Mouse (Mus musculus) heart, postnatal 14 days (tissue): ENCODE measurements around the gene Gsdma2. TPM values are rescaled to one million over a fixed set of nuclear protein-coding genes. Genes with fewer than 3 reads are reported as not detected.
"Not testable (repeated sequence)": the region's sequence is repeated elsewhere in the genome, so short reads cannot be mapped to it uniquely, and the experiment has no call there.

Source experiments
- DNase-seq, 2 experiments: peaks; one replicate each; pipeline ENCODE4 v3.0.0; 2021 to 2022
- intact Hi-C: fragments of 180-260 bp; cut with DNase I; formaldehyde crosslinking; loops from one replicate; pipeline ENCODE4 v1.15.1; 2025
- long read RNA-seq, 2 experiments: library from polyadenylated mRNA; stranded (forward); transcript quantifications; one replicate each; pipeline ENCODE4 v2.0.0; 2021
- total RNA-seq, 2 experiments: library from RNA; stranded (reverse); gene quantifications; 2 replicates each; pipeline ENCODE4 v1.2.3; 2021

Gsdma2 gene
- total RNA-seq = under 1 TPM; 0.22 to 0.50 TPM
- long read RNA-seq, experiment 1 = 0 reads
- long read RNA-seq, experiment 2 = 0 reads

DNA sequence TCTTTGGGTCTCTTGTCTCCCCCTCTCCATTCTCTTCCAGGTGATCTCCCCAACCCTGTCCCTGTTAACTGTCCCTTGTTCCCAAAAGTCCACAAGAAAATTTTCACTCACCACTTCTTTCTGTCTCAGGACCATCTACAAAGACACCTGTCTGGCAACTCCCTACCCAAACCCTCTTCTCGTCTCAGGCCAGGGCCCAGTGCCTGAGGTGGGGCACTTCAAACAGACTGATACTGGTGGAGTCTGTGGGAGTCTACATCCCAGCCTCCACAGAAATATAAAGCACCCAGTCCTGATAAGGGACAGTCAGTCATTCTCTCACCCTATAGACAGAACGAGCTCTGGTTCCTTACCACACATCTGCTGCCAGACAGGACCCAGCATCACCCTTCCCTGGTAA lies at the start of gene Gsdma2:
Gsdma2 (plus strand) TSS at position 301 of the 400 bp plus-strand sequence.
- no peak for DNase-seq
- intact Hi-C loops = no loop called here

DNA sequence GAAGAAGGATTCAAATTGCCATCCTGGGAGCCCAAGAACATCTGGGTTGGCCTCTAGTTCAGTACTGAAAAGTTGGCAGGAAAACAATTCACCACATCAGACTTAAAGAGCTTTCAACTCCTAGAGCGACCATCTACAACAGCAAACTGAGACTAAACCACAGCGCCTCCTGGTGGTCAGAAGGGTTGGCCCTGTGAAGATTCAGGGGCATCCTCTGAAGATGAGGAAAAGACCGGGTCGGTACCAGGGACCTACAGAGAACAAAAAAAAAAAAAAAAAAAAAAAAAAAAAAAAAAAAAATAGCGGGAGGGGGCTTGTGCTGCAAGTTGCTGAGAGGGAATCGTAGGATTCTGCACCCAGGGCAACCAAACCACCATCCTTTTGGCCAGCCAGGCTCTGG lies 49.2 kb upstream of the Gsdma2 start:
- DNase-seq = peak; percentile 60 to 76
- intact Hi-C loops = loop anchor here (5.0 kb wide), 1 partner anchor 140 kb away; no protein-coding TSS in a partner anchor

DNA sequence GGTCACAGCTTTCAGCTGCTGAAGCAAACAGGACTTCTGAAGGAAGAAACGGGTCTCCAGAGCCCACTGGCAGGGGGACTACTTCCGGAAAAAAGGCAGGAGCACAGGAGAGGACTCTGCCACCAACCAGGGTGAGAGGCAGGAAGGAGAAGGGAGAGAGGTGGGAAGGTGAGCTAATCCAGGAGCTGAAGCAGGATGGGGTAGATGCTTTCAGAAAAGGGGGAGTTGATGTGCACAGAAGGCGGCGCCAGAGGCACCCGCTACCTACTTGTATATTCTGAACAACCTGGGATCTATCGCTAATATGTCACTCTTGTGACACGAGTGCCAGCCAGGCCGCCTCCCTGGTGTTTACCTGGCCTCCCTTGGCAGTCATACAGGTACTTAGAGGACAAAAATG lies 48.6 kb upstream of the Gsdma2 start, which contains the start of gene Lrrc3c:
Lrrc3c (plus strand) TSS at position 301 of the 400 bp plus-strand sequence.
- intact Hi-C loops = loop anchor here (5.0 kb wide), 1 partner anchor 141 kb away; no protein-coding TSS in a partner anchor
- no peak for DNase-seq

DNA sequence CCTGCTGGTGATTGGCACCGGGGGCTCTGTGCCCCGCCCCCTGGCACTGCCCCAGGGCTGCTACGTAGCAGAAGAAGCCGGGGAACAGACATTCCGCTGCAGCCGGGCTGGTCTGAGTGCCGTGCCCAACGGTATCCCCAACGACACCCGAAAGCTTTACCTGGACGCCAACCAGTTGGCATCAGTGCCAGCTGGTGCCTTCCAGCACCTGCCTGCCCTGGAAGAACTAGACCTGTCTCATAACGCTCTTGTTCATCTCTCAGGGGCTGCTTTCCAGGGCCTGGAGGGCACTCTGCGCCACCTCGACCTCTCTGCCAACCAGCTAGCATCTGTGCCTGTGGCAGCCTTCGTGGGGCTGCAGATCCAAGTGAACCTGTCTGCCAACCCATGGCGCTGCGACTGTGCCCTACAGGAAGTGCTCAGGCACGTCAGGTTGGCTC lies 47.7 kb upstream of the Gsdma2 start:
- DNase-seq = no peak
- intact Hi-C loops = loop anchor here (5.0 kb wide), 1 partner anchor 142 kb away; no protein-coding TSS in a partner anchor

DNA sequence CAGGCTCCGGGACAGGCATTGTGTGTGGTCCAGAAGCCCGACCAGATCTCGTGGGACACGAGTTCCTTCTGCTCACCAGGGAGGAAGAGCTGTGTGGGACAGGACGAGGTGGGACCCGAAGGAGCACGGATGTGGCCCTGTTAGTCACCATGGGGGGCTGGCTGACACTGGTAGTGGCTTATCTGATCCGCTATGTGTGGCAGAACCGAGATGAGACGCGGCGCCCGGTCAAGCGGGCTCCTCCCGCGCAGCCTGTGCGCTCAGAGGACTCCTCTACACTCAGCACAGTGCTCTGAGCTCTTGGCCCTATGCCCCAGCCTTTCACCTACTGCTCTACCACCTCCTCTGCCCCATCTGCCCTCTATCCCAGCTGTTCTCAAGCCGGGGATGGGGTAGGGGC lies 47.3 kb upstream of the Gsdma2 start:
- DNase-seq = no peak
- intact Hi-C loops = loop anchor here (5.0 kb wide), 1 partner anchor 142 kb away; no protein-coding TSS in a partner anchor

DNA sequence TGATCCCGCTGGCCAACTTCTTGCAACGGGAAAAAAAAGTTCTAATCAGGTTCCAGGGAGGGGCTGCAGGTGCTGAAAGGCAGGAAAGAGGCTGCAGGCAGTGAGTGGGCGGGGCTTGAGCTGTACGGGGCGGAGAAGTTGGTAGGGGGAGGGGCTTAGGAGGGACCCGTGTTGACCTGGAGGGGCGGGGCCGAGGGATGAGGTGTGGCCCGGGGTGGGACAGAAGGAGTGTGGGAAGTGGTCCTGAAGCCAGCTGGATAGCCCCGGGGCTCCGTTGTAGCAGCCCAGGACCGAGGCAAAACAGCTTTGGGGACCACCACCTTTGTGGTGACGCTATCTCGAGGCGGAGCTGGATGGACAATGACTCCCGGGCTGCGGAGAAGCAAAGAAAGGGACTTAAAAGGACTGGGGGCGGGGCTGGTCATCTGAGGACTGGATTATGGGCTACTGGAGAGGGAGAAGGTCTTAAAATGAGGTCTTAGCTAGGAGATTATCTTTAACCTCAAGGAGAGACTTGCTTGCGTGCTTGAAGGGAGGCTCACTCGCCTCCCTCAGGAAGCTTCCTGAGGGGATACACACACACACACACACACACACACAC lies 44.4 kb upstream of the Gsdma2 start:
- intact Hi-C loops = no loop called here
- DNase-seq = no peak

DNA sequence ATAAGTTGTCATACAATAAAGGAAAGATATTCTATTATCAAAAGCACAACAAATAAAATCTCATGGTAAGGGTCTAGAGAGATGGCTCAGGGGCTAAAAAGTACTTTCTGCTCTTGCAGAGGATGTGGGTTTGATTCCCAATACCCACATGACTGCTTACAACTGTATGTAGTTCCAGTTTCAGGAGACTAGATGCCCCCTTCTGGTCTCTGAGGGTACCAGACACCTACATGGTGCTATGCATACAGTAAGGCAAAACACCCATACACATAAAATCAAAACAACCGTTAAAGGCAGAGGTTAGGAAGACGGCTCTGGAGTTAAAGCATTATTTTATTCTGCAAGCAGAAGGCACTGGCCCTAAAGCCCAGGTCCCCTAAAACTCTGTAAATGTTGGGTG lies 42.6 kb upstream of the Gsdma2 start:
- no peak for DNase-seq
- intact Hi-C loops = no loop called here

DNA sequence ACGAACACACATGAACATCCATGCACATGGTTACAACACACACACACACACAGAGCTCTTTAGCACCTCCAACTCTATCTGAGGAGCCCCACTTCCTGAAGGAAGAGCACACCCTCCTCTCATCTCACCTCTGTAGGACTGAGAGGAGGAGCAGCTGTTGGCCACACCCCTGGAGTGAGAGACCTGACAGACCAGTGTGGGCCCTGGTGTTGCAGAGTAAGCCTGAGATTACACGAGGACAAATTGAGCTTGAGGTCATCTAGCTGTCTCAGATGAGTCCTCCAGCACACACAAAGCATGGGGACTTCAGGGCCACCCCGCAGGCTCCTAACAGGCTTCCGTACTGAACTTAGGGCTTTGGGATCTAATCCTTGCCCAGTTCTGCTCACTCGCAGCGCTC lies 41.6 kb upstream of the Gsdma2 start:
- not testable (repeated sequence) for DNase-seq
- intact Hi-C loops = loop anchor here (1.0 to 5.0 kb wide), 2 partner anchors 53 to 67 kb away; no protein-coding TSS in a partner anchor

DNA sequence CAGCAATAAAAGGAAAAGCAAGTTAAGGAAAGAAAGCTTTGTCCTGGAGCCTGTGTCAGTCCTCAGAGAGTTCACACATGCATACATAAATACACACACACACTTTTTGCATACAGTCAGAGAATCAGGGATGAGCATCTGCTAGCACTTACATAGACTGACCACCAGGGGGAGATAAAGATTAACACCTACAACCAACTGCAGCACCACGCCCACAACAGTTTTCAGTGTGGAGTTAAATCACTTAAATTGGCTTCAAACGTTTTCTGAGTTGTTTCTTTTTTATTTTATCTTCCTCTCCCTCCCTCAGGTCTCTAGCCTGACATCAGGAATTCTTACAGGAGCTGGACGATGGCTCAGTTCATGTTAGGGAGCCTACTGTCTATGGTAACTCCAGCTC lies 39.8 kb upstream of the Gsdma2 start:
- DNase-seq = no peak
- intact Hi-C loops = loop anchor here (5.0 kb wide), 1 partner anchor 66 kb away; no protein-coding TSS in a partner anchor

DNA sequence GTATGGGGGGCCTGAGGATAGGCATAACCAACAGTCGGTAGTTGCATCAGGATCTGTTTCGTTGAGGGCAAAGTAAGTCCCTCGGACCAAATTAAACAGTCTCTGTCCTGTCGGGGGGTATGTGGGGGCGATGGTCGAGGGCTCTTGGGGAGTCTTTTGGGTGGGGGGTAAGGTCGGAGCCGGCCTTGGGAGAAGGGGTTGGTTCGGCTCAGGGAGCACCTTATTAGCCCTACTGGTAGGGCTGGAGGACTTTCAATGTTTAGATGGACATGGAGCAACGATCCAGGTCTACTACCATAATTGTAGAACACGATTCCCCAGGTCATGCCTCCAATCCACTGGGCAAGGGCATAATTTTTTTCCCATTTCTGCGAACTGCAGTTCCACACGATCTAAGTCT lies 25.8 kb upstream of the Gsdma2 start:
- intact Hi-C loops = no loop called here
- DNase-seq = no peak

DNA sequence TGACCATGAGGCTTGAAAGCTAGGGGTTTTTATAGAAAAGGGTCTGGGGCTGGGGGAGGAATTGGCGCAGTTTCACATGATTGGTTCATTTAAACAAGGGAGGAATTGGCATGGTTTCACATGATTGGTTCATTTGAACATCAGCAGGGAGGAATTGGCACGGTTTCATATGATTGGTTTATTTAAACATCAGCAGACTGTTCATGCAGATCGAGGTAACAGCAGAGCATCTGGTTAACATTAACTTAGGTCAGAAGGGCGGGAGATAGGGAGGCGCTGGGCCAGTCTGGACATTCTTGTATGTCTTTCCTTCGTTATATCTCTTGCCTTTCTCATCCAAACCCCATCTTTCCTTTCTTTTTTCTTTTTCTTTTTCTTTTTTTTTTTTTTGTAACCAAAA lies 22.6 kb upstream of the Gsdma2 start:
- DNase-seq, intact Hi-C loops: not testable (repeated sequence)

DNA sequence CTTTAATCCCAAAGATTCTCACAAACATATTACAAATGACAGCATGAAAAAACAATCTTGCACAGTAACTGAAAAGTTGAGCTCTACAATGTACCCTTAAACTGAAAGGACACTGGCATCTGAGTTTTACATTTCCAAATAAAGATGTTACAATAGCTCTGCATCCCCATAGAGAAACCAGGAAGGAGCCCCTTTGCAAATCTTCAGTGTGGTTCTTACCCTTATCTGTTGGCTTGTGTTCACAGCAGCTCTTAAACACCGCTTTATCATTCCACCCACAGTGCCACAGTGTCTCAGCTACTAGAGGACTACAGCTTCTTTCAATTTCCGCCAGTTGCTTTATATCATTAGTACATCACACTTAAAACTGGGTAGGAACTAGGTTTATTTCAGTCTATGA lies 22.2 kb upstream of the Gsdma2 start:
- intact Hi-C loops, DNase-seq: not testable (repeated sequence)

DNA sequence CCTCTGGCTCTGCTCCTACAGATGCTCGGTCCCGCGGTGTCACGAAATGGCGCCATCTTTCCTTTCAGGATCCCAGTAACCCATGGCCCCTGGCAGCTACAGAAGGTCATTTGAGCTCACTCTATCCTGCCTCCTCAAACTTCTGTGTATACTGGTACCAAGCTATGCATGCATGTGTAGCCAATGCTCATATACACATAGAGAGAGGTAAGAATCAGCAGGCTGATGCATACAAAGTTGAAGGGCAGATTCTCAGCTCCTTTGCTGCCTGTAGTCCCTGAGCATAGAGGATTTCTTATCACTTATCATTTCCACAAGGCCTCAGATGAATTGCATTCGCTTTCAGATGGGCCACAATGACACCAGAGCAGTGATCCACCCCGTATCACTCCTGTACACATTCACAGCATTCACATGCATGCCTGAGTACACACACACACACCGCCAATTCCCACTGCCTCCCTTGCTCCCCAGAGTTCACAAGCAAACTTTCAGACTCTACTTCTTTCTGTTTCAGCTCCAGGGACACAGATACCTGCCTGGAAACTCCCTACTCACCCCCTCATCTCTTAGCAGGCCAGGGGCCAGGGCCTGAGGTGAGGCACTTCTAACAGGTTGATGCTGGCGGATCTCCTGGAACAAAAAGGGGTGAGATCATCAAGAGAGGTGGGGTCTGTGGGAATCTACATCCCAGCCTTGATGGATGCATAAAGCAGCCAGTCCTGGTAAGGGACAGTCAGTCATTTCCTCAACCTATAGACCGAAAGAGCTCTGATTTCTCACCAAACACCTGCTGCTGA lies 20.7 kb upstream of the Gsdma2 start, which contains the start of the genes Gm12355 and Gsdma3:
Gm12355 (minus strand) TSS at position 51 of the 800 bp plus-strand sequence.
Gsdma3 (plus strand) TSS at position 750 of the 800 bp plus-strand sequence.
- no peak for DNase-seq
- intact Hi-C loops = no loop called here

DNA sequence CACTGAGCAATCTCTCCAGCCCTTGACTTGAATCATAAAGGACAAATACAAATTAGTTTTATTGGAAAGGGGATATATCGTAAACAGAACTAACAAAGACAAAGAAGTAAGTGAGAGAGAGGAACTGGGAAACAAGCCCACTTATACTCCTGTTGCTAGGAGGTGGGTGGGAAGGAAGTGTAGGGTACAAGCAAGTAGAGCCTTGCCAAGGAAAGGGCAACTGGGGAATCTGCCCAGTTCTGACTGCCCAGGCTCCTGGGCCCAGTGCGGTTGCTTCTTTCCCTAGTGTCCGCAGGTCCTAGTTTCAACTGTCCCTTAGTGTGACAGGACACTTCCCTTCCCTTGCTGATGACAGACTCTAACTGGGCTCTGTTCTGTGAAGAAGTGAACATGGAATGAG lies 17.9 kb upstream of the Gsdma2 start:
- intact Hi-C loops = no loop called here
- DNase-seq = no peak

DNA sequence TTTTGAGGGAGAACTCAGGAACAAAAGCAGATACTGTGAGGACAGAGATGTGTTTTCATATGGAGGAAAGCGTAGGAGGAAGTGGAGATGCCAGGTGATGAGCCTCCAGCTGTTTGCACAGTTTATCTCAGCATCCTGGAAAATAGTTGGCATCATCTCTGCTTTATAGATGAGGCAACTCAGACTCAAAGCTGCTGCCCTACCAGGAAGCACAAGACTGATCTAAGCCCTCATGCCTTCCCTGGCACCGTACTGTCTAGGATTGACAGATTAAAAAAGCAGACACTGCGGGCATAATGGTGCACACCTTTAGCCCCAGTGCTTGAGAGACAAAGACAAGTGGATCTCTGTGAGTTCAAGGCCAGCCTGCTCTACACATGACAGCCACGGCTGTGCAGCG lies 15.9 kb upstream of the Gsdma2 start:
- DNase-seq = no peak

DNA sequence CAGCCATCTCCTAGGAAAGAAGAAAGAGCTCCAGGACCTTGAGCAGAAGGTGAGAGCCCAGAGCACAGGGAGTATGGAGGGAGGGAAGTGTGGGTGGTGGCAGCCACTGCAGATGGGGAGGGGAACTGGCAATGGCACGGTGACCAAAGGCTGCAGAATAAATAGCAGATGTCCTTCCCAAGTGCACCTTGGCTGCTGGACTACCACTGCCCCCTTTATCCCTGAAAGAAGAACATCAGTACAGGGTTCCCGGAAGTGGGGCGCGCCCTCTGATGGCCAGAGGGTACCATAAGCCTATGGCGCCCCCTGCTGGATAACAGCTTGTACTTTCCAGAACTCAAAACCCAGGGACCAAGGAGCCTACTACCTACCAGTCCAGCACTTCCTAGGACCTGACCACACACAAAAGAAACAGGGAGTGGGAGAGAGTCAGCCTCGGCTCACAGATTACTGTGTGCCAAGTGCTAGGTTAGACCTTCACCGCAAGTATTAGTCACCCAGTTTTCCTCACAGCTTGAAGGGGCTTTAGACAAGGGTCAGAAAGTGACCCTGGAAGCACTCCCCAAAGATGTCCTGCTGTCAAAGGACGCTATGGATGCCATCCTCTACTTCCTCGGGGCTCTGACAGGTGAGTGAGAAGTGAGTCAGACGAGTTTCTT lies 11.1 kb upstream of the Gsdma2 start:
- intact Hi-C loops = not testable (repeated sequence)
- peak in 1 of 2 experiments; percentile 15 for DNase-seq

More for the DNA sequence above, 15.9 kb upstream of the Gsdma2 start:
- intact Hi-C loops = no loop called here

DNA sequence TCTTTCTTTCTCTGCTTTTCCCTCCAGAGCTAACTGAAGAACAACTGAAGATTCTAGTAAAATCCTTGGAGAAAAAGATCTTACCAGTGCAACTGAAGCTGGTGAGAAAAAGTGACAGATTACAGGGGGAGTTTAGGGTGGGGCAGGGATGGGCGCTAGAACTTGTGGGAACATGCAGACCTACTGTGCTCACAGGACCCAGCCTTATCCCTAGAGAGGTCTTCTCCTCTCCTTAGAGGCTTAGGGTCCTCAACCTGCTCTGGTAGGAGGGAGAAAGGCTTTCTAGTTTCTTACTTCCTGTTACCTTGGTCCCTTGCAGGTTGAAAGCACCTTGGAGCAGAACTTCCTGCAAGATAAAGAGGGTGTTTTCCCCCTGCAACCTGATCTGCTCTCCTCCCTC lies 9.1 kb upstream of the Gsdma2 start:
- no peak for DNase-seq
- intact Hi-C loops = no loop called here

DNA sequence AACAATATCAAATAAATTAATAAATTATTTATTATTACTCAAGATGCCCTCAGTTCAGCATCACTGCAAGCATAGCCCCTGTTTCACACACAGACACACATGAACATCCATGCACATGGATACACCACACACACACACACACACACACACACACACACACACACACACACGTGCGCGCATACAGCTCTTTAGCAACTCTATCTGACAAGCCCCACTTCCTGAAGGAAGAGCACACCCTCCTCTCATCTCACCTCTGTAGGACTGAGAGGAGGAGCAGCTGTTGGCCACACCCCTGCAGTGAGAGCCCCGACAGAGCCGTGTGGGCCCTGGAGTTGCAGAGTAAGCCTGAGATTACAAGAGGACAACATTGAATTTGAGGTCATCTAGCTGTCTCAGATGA lies 6.5 kb upstream of the Gsdma2 start:
- DNase-seq = no peak
- intact Hi-C loops = no loop called here

DNA sequence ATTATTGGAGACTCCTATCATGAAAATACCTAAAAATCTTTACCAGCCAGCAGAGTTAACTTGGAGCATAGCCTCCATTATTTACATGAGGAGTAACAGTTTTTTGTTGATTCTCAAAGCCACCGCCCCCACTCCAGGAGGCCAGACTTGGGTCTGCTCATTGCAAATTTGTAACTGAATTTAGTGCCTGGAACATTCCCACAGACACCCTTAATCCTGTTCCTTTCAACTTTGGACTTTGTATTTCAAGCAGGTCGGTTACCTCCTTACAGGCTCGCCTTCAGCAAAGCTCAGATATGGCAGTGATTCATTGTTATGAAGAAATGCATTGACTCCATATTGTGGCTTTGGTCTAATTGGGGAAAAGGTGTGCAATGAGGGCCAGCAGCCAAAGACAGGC lies 1.8 kb upstream of the Gsdma2 start:
- intact Hi-C loops = no loop called here
- DNase-seq = no peak

DNA sequence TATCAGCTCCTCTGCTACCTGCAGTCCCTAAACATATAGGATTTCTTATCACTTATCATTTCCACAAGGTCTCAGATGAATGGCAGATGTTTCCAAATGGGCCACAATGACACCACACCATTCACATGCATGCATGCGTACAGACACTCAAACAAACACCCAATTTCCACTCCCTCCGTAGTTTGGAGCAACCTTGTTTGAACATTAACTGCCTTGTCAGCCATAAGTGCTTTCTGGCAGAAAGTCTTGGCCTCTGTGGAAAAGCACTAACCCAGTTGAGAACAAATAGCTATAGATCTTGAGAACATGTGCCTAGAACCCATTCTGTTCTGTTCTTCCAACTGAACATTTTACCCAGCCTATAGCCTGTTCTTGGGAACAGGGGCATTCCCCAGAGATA lies 613 bp upstream of the Gsdma2 start:
- DNase-seq = no peak
- intact Hi-C loops = no loop called here

DNA sequence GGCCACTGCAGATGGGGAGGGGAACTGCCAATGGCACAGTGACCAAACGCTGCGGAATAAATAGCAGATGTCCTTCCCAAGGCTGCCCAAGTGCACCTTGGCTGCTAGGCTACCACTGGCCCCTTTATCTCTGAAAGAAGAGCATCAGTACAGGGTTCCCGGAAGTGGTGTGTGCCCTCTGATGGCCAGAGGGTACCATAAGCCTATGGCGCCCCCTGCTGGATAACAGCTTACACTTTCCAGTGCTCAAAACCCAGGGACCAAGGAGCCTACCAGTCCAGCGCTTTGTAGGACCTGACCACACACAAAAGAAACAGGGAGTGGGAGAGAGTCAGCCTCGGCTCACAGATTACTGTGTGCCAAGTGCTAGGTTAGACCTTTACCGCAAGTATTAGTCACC lies 8.5 kb downstream of the Gsdma2 start:
- intact Hi-C loops = not testable (repeated sequence)
- DNase-seq = peak; percentile 31 to 52
